Mouse (Mus musculus): ENCODE measurements around the gene Depdc5.
"Not testable (repeated sequence)": the region's sequence is repeated elsewhere in the genome, so short reads cannot be mapped to it uniquely, and the experiment has no call there.

Gene Depdc5

GRCm38 (mm10) chr5:33030425-33031175, 167.1 kb downstream of the Depdc5 start:
- no peak for DNase-seq (ENCODE audit: low read depth, low spot score)

- DNase-seq (ENCODE audit: low read depth, low spot score), result no peak
Observed at GRCm38 (mm10) chr5:33032036-33032773, 168.7 kb downstream of the Depdc5 start.

GRCm38 (mm10) chr5:33033121-33033520, 169.6 kb downstream of the Depdc5 start:
- DNase-seq (ENCODE audit: low read depth, low spot score), result peak; percentile 91

- DNase-seq (ENCODE audit: low read depth, low spot score), result peak; percentile 35
Observed at GRCm38 (mm10) chr5:33033633-33034032, 170.1 kb downstream of the Depdc5 start.

GRCm38 (mm10) chr5:33034100-33034499, 170.6 kb downstream of the Depdc5 start:
- peak; percentile 95 for DNase-seq (ENCODE audit: low read depth, low spot score)

GRCm38 (mm10) chr5:33034916-33035315, 171.4 kb downstream of the Depdc5 start:
- DNase-seq (ENCODE audit: low read depth, low spot score), result peak; percentile 58

GRCm38 (mm10) chr5:33038656-33039509, 175.4 kb downstream of the Depdc5 start:
- no peak for DNase-seq (ENCODE audit: low read depth, low spot score)

GRCm38 (mm10) chr5:33039510-33039911, 176.0 kb downstream of the Depdc5 start:
- DNase-seq (ENCODE audit: low read depth, low spot score), result peak; percentile 73

- DNase-seq (ENCODE audit: low read depth, low spot score), result not testable (repeated sequence)
Observed at GRCm38 (mm10) chr5:33040735-33041134, 177.2 kb downstream of the Depdc5 start.

GRCm38 (mm10) chr5:33043397-33043796, 179.9 kb downstream of the Depdc5 start:
- no peak for DNase-seq (ENCODE audit: low read depth, low spot score)

Measured in ES-CJ7 (cell line).